Mouse (Mus musculus): ENCODE results near the gene Serpina9. TPM values are rescaled to one million over a fixed set of nuclear protein-coding genes. Genes with fewer than 3 reads are reported as not detected.
"Not testable (repeated sequence)": the region's sequence is repeated elsewhere in the genome, so short reads cannot be mapped to it uniquely, and the experiment has no call there.

Gene Serpina9
- total RNA-seq, 2 experiments from 2014 or later = not detected

DNA sequence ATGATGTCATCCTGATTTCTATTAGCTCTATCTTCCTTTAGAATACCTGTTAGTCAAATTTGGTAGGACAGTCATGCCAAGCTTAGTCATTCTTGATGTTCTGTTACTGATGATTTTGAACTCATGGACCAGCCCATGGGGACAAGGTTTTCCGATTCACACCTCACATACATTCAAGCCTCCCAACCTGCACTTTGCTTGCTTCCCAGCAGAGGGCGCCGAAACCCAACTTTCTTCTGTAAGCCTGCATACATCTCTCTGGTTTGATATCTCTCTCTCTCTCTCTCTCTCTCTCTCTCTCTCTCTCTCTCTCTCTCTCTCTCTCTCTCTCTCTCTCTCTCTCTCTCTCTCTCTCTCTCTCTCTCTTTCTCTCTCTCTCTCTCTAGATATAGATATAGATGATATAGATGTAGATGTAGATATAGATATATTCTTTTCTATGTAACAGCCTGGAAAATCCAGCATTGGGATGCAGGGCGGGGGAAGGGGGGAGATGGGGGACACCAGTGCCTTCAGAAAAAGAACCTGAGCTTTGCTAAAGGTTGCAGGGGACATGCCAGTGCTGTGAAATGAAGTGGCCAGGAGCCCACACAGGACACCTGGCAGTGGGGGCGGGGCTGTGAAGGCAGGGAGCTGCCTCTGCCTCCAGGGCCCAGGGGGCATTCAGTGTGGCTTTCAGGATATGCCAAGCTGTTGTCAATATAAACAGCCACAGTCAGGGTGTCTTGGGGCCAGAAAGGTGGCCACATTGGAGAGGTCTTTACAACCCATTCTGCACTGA lies 18.1 kb downstream of the Serpina9 start:
- ATAC-seq (replicated peaks; ENCODE audit: low FRiP score, poor library complexity, severe bottlenecking) = no peak

DNA sequence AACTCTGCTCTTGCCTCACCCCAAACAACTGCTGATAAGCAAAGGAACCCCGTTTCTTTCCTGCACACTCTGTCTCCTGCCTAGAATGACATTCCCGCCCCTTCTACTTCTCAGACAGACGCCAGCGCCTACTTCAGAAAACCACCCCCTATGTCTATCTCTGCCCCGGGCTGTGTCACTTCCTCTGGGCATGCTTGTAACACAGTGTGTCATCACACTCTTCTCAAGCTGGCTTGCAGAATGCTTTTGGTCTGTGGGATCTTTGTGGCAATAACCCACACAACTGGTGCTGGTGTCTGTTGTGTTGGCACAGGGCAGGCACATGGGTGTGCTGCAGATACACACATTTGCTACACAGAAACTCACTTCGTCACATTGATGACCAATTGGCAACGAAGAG lies 20.6 kb downstream of the Serpina9 start:
- no peak for ATAC-seq (replicated peaks; ENCODE audit: low FRiP score, poor library complexity, severe bottlenecking)

DNA sequence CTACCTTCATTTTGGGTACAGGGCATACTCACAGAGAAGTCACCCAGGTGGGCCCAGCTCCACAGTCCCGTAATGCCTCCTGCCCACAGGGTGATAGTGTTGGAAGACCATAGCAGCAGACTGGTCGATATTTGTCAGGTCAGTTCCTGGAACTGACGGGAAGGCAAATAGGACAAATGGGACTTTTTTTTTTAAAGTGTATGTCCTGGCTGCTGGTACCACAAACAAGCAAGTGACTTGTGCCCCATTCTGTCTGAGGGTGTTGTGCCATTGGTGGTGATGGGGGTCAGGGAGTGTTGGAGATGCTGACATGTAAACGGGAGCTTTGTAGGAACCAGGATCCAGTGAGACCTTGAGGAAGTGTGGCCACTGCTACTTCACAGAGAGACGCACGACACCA lies 23.7 kb downstream of the Serpina9 start, which contains the start of gene Serpina11:
Serpina11 (minus strand) TSS at position 101 of the 400 bp plus-strand sequence.
- no peak for ATAC-seq (replicated peaks; ENCODE audit: low FRiP score, poor library complexity, severe bottlenecking)

DNA sequence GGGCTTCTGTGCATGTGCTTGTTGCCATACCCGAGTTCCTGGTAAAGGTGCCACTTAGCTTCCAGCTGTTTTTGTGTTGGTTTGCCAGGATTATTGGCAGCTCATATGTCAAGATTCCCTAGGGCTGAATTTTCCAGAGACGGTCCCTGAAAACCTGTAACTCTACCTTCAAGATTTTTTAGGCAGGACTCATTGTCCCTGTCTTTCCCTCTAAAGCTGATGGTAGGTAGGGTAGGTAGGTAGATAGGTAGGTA lies 24.1 kb downstream of the Serpina9 start:
- ATAC-seq (replicated peaks; ENCODE audit: low FRiP score, poor library complexity, severe bottlenecking) = no peak

DNA sequence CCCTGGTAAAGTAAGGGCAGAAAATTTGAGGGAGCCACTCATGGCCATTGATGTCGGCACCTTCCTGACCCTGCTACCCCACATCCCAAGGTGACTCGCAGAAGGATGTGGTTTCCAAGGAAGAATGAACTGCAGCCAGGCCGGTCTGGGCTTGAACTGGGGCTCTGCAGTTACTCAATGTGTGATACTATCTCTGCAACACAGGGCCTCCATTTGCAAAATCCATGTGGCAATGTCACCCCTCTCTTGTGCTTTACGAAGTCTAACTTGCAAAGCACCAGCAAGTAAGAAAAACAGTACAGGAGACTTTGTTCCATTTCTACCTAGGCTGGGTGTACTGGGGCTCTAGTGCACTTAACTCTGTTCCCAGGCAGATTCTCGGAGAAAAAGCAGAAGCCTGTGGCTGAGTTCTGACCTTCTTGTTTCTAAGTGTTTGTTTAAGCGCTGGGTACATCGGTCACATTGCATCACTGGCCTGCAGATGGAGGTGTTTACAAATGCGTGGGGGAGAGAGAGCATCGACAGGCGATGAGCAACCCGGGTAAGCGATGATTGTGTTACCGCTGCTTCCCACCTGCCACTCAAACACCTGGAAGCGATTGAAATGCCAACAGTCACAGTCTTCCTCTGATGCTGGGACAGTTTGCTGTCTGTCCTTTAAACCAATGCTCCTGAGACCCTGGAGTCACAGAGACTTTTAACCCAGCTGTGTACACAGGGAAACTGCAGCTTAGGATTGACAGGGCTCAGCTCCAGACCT lies 24.6 kb downstream of the Serpina9 start:
- no peak for ATAC-seq (replicated peaks; ENCODE audit: low FRiP score, poor library complexity, severe bottlenecking)

DNA sequence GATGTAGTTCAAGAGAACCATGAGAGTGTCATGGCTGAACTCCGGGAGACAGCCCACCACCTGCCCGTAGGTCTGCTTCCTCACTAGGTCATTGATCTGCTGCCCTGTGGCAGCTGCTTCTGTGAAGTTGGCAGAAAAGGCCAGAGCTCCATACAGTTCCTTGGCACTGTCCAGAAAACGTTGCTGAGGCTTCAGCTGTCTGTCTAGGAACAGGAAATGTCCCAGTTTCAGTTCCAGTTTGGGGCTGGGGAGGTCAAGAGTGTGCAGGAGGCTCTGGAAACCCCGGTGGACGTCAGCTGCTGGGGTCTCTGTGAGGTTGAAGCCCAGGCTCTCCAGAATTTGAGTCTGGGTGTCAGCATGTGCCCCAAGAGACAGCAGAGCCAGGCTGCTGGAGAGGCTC lies 27.7 kb downstream of the Serpina9 start:
- ATAC-seq (replicated peaks; ENCODE audit: low FRiP score, poor library complexity, severe bottlenecking) = no peak

DNA sequence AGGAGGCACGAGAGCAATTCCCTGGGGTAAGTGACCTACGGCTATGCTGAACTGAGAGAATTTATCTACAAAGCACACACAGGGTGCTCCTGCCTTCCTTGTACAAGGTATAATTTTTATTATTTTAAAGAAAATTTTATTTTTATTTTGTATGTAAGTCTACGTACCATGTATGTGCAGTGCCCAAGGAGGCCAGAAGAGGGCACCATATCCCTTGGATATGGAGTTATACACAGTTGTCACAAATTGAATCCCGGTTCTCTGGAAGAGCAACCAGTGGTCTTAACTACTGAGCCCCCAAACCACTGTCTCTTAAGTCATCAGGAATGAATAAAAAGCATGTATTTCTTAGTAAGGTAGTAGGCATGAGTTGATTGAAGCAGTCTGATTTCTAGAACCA lies 28.6 kb downstream of the Serpina9 start:
- no peak for ATAC-seq (replicated peaks; ENCODE audit: low FRiP score, poor library complexity, severe bottlenecking)

DNA sequence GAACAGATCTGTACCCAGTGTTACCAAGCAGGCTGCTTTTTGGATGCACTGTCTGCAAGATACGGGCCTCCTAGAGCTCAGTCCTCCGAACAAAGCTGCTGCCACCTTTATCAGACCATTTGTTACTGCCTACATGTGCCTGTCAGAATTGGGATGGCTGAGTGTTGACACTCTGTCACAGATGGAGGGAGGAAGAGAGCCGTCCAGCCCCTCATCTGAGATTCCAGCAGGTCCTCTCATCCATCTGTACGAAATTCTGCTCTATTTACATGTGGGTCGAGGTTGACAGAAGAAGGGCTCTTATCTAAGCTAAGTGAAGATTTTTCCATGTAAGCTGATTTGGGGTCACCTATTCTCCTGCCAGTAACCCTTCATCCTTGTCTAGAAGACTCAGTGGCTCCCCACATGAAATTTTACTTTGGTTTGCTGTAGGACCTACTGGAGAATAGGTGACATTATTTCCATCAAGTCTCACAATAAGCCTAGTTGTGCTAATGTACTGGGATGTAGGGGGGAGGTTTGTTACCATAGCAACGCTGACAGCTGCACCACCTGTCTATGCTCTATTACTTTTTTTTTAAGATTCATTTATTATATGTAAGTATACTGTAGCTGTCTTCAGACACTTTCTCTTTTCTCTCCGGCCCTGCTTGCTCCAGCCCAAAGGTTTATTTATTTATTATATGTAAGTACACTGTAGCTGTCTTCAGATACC lies 31.8 kb downstream of the Serpina9 start:
- ATAC-seq (replicated peaks; ENCODE audit: low FRiP score, poor library complexity, severe bottlenecking) = no peak

DNA sequence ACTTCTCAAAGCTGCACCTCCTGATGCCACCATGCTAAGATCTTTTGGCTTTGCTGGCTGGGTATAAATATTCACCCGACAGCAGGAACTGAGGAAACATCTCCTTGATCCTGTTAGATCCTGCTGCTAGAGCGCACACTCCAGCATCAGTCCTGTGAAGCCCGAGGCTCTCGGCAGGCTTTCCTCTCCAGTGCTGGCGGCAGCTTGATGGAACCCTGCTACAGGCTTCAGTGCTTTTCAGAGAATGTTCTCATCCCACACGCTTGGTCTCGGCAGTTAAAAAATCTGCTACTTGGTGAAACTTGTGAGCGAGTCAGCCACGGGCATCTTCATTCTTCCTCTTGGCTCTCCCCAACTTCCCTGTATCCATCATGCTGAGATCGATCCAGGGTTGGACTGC lies 35.3 kb downstream of the Serpina9 start:
- ATAC-seq (replicated peaks; ENCODE audit: low FRiP score, poor library complexity, severe bottlenecking) = no peak

DNA sequence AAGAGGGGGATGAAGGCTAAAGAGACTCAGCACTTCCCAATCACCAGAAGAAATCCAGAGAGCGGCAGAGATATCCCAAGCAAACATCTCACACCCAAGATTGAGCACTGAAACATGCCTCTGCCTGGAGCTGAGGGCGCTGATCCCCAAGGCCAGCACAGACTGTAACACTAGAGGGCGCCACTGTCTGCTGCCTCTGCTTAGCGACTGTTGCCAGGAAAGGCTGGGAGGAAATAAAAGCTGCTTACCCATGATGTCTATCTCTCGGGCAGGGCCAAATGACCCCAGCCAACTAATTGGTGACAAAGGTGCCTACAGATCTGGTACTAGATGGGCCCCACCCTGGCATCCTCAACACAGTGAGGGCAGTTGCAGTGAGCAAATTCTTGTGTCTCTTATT lies 35.7 kb downstream of the Serpina9 start:
- no peak for ATAC-seq (replicated peaks; ENCODE audit: low FRiP score, poor library complexity, severe bottlenecking)

DNA sequence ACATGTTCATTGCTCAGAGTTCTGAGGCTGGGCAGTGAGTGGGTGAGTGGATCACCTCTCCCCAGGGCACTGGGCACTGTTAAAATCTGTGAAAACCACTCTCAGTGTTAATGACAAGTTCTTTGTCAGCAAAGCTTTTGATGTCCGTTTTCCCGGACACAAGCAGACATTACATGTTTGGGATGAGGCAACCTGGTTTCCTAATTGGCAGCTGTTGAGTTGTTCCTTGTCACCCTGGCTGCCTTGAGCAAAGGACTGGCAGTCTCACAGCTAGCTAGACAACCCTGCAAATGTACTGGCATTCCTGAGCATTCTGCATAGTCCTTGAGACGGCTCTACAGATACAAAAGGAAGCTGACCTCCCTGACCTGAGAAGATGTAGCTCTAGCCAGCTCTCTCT lies 36.5 kb downstream of the Serpina9 start:
- no peak for ATAC-seq (replicated peaks; ENCODE audit: low FRiP score, poor library complexity, severe bottlenecking)

DNA sequence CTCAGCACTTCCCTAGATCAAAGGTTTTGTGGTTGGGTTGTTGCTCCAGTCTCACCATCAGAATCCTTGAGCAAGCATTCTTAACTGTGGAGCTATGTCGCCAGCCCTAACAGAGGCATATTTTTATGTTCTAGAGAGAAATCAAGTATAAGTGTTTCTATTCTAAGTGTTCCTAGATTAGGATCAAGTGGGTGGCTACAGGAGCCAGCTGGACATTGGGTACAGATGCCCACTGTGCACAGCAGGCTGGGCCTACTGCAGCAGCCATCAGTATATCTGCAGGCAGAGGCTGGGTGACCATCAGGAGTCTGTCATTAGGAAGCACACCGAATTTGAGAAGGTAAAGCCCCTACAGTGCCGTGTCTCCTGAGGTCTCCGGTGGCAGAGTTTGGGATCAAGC lies 42.5 kb downstream of the Serpina9 start:
- ATAC-seq (replicated peaks; ENCODE audit: low FRiP score, poor library complexity, severe bottlenecking) = no peak

DNA sequence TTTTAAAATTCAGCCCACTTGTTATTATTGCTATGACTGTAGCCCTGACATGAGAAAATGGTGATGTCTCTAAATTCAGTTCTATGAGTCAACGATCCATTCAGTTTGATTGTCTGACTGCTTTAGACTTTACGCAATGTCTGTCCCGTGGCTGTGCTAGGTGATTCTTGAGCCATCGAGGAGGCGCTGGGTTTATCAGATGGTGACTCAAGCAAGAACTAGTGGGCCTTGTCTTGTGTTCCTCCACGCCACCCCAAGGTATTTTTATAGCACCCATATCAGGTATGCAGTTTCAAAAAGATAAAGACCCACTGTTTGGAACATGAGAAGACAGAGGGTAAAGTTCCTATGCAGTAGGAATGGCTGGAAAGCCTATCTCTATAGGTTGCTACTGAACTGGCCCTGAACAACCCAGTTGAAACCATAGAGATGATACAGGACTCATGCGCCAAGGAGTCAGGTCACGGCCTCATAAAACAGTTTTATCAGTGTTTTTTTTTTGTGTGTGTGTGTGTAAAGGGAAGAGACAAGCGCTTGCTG lies 43.9 kb downstream of the Serpina9 start:
- no peak for ATAC-seq (replicated peaks; ENCODE audit: low FRiP score, poor library complexity, severe bottlenecking)

DNA sequence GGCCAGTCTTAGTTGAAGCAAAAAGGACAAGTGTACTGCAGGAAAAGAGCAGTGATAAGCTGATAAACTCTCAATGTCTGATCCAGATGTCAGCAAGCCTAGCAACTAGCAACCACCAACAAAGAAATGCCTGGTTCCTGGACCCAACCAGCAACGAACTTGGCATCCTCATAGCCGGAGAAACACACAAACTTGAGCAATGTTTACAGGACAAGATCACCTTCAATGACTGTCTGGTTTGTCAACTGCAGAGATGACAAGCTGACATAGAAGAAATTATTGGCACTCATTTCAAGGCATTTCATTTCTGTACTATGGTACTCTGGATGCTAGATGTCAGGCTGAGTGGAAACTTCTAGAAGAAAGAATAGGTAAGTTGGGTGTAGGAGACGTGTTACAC lies 46.8 kb downstream of the Serpina9 start:
- no peak for ATAC-seq (replicated peaks; ENCODE audit: low FRiP score, poor library complexity, severe bottlenecking)

DNA sequence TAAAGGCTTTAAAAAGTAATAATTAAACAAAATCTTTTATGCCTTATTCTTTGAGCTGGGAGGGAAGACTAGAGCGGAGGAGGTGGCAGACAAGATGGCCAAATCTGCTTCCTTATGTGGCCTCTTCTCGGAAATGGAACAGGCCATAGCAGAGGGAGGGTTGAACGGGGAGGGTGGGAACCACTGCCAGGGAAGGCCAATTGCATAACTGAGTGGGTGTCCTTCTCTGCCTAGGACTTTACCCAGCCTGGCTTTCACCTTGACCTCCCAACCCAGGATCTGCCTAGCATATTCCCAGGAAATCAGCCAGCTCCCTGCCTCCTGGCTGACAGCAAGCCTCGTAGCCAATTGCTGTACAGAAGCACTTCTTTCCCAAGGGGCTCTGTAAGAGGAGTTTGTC lies 50.3 kb downstream of the Serpina9 start:
- ATAC-seq (replicated peaks; ENCODE audit: low FRiP score, poor library complexity, severe bottlenecking) = no peak

DNA sequence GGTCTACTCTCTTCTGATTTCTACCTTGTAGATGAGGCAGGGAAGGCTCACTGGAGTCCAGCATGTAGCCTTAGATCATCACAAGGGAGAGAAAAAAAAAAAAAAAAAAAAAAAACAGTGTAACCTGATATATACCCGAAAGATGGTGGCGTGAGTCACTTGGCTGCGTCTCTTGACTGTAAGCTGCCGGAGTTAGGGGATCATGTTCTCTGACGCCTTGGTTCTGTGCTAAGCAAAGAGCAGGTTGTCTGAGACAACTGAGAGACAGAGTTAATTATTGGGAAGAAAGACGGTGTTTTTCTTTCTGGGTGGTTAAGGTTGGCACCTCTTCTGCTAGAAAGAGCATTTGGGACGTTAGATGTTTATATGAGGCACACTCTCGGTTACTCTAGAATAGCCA lies 50.7 kb downstream of the Serpina9 start:
- ATAC-seq (replicated peaks; ENCODE audit: low FRiP score, poor library complexity, severe bottlenecking) = no peak

DNA sequence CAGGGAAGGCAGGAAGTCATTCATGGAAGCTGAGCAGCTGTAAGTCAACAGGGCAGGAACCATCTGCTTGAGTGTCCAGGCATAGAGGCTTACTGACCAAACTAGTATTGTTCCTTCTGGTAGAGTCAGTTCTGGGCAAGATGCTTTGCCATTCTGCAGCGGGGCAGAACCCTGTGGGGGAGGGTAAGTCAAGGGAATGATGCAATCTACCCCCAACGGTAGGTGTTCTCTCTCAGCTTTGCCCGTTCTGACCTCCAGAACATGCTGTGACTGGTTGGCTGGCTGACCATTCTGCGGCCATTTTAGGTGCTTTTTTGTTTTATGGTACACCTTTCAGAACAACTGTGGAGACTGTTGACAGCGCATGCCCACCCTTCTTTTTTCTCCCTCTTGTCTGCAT lies 51.2 kb downstream of the Serpina9 start:
- ATAC-seq (replicated peaks; ENCODE audit: low FRiP score, poor library complexity, severe bottlenecking) = no peak

DNA sequence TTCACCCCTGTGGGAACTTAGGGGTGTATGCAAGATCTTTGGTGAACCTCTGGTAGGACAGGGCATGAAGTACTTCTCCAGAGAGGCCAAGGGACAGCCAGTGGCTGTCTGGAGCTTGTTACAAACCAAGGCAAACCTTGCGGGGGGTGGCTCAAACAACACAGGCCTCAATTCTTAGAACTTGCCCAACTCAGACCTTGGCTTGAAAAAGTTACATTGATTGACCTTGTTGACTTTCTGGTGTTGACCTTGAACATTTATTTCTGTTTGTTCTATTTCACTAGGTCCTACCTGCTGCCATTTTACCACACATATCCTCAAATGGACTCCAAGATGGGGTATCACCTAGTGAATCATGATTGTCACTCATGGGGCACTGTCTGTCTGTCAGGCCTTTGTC lies 51.8 kb downstream of the Serpina9 start:
- ATAC-seq (replicated peaks; ENCODE audit: low FRiP score, poor library complexity, severe bottlenecking) = no peak

DNA sequence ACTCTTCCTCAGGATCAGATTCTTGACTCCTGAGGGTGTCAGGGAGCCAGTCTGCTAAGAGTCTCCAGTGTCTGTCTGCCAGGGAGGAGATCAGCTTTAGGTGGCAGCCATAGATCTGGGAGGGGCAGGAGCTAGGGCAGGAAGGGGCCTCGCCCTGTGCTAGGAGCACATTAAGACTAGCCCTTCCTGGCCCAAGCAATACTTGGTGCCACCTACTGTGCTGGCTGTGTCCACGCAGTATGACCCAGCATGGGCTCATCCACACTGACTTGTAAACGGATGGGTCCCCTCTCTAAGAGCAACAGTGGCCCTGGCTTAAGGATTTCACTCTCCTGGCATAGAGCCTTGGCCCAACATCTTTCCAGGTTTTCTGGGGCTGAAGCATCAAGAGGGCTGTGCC lies 54.8 kb downstream of the Serpina9 start, which contains the start of gene Serpina1e:
Serpina1e (minus strand) TSS at position 178 of the 400 bp plus-strand sequence.
- no peak for ATAC-seq (replicated peaks; ENCODE audit: low FRiP score, poor library complexity, severe bottlenecking)

DNA sequence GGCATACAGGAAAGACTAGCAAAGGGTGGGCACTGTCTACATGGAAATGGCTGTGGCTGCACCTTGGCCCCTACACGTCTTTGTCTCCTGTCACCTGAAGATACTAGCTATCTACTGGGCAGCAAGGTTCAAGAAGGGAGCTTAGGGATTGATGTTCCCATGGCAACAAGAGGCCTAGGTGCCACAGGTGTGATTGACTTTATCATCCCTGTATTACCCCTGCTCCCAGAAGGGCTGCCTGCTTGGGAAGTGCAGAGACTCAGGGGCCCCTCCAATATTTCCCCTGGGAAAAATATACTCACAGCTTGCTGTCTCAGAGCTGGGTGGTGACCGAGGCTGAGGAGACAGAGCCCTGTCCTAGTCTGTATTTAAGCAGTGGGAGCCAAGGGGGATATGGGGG lies 57.0 kb downstream of the Serpina9 start:
- not testable (repeated sequence) for ATAC-seq (replicated peaks; ENCODE audit: low FRiP score, poor library complexity, severe bottlenecking)

DNA sequence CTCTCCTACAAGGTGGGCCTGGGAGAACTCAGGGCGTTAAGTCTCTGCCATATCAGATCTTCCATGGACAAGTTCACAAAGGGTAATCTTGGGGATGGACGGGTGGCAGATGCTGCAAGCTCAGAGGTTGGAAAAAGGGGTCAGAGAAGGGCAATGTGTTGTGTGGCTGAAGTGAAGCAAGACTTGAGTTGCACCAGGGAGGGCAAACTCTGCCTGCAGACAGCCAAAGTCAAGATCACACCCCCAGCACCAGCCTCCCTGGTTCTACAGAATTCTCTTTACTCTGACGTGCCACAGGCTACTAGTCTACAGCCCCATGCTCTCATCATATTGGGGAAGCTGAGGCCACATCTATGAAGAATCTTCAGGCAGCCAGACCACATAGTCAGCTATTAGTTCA lies 60.6 kb downstream of the Serpina9 start:
- ATAC-seq (replicated peaks; ENCODE audit: low FRiP score, poor library complexity, severe bottlenecking) = not testable (repeated sequence)

Measured in erythroid progenitor cell, adult 5-6 weeks (primary cell).